Mouse (Mus musculus): ENCODE results near the gene Tunar.

Gene Tunar

GRCm38 (mm10) chr12:105333570-105333969 lies at the start of gene Tunar:
Gene Tunar (plus strand): TSS chr12:105333870.
- DNase-seq (ENCODE audit: low spot score in 2 of 2) = no peak

DNA sequence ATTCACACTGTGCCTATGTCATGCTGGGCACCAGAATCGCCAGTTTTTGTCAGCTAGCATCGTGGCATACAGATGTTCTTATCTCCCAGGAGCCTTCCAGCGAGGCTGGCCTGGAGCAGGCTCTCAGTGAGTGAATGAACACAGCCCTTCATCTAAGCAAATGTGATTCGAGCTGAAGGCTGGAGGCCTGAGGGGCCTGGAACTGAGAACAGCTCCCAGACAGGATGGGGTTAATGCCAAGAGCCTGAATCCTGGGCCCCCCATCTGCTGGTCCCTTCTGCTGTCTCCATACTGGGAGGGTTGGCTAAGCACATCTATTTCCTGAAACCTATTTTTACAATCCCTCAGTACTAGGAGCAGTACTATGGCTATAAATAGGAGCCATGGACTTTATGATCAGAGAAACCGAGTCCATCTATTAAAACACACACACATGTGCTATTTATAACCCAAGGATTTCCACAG lies 21.1 kb upstream of the Tunar start:
- no peak for DNase-seq (ENCODE audit: low spot score in 2 of 2)

- DNase-seq (ENCODE audit: low spot score in 2 of 2) = no peak
These were observed 19.3 kb upstream of the Tunar start for GRCm38 (mm10) chr12:105314328-105314727.

- no peak for DNase-seq (ENCODE audit: low spot score in 2 of 2)
These were observed 11.5 kb upstream of the Tunar start for GRCm38 (mm10) chr12:105322160-105322559.

DNA sequence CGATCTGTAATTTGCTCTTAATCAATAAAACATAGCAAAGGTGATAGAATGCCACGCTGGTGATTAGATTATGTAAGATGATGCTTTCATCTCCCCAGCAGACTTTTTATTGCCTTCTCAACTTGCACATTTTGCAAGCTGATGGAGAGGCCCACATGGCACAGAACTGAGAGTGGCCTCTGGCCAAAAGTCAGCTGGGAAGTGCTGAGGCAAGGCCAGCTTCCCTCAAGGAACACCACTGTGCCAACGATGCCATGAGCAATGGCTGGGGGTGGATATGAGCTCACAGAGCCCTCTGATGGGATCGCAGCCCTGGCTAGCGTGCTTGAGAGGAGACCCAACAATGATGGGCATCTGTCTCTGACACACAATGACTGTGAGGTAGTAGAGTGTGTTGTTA lies 6.6 kb upstream of the Tunar start:
- DNase-seq (ENCODE audit: low spot score in 2 of 2) = no peak

DNA sequence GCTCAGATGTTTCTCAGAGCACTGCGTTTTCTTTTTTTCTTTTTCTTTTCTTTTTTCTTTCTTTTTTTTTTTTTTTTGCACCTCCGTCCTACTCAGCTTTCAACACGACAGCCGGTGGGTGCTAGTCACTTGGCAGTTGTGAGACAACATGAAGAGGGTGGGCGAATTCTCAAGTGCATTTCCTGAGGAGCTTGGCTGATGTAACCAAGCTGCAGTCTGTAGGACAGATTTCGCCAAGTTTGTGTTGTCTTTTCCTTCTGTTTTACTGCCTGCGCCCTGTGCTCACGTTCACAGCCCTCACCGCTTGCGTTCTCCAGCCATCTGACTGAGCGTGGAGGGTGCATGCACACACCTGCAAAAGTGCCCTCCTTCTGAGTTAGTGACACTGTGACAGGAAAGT lies 5.3 kb upstream of the Tunar start:
- no peak for DNase-seq (ENCODE audit: low spot score in 2 of 2)

- DNase-seq (ENCODE audit: low spot score in 2 of 2) = no peak
These were observed 2.4 kb downstream of the Tunar start for GRCm38 (mm10) chr12:105336094-105336420.

DNA sequence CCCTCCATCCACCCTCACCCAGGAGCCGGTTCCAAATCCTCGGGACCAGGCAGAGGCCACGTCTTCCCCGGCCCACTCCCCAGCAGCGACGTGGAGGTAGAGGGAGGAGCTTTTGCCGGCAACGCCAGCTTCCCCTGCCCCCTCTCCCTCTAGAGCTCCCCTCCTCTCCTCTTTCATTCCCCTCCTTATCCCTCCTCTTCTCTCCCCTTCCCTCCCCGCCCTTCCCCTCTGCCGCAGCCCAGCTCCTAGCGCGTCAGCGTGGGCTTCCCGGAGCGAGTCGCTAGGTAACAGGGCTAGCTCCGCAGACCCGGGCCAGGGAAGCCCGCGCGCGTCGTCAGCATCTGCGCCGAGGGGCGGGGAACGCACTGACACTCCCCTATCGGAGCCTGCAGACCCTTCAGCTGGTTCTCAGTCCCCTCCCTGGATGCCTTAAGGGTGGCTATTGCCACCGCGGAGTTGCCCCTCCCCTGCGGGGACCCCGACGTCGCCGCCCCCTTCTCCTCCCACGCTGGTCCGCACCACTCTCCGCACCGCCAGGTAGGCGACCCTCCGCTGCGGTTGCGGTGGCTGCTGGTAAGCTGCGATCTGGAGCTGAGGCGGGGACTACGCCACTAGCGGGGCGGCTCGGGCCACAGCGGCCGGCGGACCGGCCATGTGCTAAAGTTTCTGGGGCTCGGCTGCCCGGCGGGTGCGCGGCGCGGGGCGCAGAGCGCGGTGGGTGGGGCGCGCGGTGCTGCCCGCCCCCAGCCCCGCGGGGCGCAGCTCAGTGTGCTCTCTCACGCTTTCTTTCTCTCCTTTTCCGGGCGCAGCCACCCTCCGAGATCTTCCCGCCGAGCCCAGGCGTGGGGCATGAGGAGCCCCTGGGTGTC lies 3.0 kb downstream of the Tunar start:
- DNase-seq (ENCODE audit: low spot score in 2 of 2) = no peak

DNA sequence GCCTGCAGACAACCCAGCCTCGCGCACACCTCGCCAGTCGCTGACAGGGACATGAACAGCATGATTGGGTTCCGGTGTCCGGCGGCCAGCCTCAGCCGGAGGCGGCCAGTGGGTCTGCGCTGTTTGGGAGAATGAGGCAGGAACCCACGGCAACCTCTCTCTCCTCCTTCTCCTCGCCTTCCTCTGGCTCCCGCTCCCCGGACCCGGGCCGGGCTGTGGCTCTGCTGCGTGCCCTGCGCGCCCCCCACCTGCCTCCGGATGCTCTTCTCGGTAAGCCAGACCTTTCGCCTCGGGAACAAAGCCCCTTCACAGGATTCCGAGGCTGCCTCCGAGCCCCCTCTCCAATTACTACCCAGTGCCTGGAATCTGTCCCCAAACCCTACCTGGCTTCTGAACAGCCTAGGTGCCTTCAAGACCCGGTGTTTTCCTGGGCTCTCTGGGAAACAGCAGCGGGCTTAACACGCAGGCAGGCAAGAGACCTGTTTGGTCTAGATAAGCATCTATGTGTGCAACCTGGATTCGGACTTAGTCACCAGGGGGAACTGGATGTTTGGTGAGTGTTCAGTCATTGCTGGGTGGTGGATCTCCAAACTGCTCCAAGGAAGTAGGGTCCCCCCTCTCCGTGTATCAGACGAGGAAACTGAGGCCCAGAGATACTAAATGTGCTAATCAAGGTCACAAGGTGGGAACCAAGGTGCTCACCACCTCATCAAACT lies 3.8 kb downstream of the Tunar start:
- no peak for DNase-seq (ENCODE audit: low spot score in 2 of 2)

- DNase-seq (ENCODE audit: low spot score in 2 of 2) = no peak
These were observed 4.7 kb downstream of the Tunar start for GRCm38 (mm10) chr12:105338256-105338977.

DNA sequence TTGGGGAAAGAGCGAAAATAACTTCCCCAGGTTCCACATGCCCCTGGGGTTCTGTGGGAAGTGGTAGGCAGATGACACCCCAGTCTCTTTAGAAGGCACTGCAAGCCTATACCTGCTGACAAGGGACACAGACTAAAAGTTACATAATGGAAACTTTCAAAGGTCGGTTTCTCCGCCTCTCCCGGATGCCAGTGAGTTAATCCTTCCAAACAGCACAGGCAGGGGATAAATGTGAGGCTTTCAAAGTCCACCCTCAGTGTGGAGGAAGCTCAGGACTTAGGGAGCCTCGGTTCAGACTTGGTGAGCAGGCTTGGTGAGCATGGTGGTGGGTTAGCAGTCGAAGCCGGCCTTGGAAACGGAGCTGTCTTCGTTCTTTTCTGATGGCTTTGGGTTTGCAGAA lies 7.9 kb downstream of the Tunar start:
- no peak for DNase-seq (ENCODE audit: low spot score in 2 of 2)

- no peak for DNase-seq (ENCODE audit: low spot score in 2 of 2)
These were observed 10.8 kb downstream of the Tunar start for GRCm38 (mm10) chr12:105344460-105344859.

DNA sequence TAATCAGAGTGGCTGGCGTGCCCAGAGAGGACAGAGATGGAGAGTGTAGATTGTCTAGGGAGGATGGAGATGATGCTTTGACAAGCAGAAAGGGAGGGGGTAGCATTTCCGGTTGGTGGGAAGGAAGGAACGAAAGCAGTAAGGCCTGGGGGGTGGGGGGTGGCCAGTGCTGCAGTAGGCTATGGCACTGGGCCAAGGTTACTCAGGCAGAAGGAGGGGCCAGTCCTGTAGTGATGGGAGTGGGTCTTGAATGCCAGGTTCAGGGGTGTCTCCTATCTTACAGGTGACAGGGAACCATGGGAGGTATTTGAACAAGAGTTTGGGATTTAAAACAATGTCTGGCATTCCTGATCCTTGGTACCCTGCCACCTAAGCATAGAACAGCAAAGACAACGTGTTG lies 13.2 kb downstream of the Tunar start:
- DNase-seq (ENCODE audit: low spot score in 2 of 2) = no peak

- no peak for DNase-seq (ENCODE audit: low spot score in 2 of 2)
These were observed 13.6 kb downstream of the Tunar start for GRCm38 (mm10) chr12:105347261-105347660.

DNA sequence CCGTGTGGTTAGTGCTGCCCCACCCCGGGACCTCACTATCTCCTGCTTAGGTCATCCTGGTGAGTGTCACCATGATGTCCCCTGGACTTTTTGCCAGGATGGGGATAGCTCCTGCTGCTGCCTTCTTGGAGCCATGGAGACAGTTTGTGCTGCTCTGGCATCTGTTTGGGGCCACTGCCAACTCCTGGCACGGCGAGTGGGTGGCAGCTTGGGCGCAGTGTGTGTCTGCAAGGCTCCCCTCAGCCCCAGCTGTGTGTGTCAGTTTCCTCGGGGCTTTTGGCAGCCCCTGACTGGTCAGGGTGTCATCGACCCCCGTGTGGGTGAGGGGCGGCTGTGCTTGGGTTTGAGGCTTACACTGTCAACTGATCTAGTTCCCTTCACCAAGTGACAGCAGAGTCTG lies 20.6 kb downstream of the Tunar start:
- DNase-seq (ENCODE audit: low spot score in 2 of 2) = no peak

DNA sequence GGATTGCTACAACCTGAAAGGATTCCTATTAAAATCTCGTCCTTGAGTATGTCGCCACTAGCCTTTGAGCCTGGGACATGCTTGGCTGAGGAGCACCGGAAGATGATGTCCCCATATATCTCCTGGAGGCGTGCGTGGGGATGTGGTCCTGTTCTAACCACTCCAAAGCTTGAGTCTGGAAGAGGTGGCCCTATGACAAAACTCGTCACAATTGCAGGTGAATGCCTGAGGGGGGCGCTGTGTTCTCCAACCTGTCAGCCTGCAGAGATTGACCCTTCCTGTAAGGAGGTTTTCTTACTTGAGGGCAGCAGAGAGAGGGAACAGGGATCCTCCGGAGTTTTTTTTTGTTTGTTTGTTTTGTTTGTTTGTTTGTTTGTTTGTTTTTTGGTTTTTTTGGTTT lies 21.1 kb downstream of the Tunar start:
- no peak for DNase-seq (ENCODE audit: low spot score in 2 of 2)

DNA sequence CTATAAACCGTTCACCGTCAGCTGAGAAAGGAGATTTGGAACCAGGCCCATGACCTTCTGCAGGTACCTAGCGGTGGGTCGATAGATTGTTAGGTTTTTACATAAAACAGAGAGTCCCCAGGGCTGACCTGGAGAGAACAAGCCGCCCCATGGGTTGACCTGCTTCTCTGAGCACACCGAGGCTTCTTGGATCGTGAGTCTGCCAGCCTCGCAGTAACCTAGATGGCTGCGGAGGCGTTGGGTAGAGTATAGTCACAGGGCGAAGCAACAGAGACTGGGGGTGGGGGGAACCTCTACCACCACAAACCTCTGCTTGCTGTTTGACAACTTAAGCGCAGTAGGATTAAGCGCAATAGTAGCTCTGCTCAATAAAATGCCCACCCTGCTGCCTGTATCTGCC lies 23.1 kb downstream of the Tunar start:
- DNase-seq (ENCODE audit: low spot score in 2 of 2) = no peak

- DNase-seq (ENCODE audit: low spot score in 2 of 2) = no peak
These were observed 30.0 kb downstream of the Tunar start for GRCm38 (mm10) chr12:105363648-105364047.

DNA sequence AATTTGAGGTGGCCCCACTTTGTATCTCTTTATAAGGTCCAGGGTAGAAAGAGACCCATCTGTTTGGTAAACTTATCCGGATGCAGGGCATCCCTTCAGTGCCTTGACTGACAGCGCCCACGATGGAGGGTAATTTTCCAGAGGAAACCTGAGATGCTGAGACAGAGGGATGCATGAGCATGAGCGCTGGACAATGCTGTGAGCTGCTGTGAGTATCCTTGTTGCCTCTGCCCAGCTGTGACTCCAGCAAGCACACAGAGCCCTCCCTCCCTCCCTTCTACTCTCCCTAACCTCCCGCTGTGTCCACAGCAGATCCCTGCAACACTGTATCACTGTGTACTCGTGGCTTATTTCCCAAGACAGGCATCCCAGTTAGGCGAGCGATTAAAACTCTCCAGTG lies 40.9 kb downstream of the Tunar start:
- no peak for DNase-seq (ENCODE audit: low spot score in 2 of 2)

- no peak for DNase-seq (ENCODE audit: low spot score in 2 of 2)
These were observed 43.3 kb downstream of the Tunar start for GRCm38 (mm10) chr12:105376976-105377375.

DNA sequence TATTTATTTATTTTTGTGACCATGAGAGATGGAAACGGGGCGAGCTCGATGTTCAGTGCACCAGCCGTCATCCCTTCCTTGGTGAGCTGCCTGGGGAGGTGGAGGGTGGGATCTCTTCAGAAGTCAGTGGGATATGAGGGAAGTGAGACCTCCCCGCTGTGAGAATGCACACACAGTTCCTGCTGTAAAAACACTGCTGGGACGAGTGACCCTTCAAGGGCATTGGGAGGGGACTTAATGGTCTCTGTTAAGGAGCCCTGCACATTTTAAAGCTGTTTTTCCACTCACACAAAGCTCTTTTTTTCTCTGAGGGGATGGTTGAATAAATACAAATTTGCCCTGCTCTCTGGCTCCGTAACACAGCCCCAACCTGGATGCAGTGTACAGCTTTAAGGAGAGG lies 49.1 kb downstream of the Tunar start:
- no peak for DNase-seq (ENCODE audit: low spot score in 2 of 2)

DNA sequence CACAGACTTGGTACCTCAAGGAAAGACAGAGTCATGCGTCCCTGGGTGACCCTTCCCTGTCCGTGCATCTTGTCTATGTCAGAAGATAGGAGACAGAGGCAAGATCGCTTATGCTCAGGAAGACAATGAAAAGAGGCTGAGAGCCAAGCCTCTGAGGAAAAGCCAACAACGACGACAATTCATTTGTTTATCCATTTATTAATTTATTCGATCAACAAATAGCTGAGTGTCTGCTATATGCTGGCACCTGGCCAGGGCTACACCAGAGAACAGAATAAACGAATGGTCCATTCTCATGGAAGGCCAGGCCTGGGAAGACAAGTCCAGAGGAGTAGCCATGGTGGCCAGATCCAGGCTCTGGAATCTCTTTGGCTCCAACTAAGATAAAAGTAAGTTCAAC lies 61.0 kb downstream of the Tunar start:
- no peak for DNase-seq (ENCODE audit: low spot score in 2 of 2)

GRCm38 (mm10) chr12:105398172-105398571 lies 64.5 kb downstream of the Tunar start:
- DNase-seq (ENCODE audit: low spot score in 2 of 2) = no peak

All from spleen, postnatal 4 days (tissue).